Mouse (Mus musculus) forebrain, embryonic 13.5 days (tissue): Measurements from ENCODE around the gene Optc. TPM values are rescaled to one million over a fixed set of nuclear protein-coding genes. Genes with fewer than 3 reads are reported as not detected.

ENCODE experiments used
- ATAC-seq: fragments of 200-750 bp; cut with Nextera tagmentation; 2 replicates; pipeline ENCODE4 v1.8.0; 2017
- H3K27ac ChIP-seq: fragments of 300-500 bp; sonication (generic); 2 replicates; pipeline ENCODE4 v1.5.1; 2015; ENCODE audit warnings: inconsistent platforms, mild to moderate bottlenecking, moderate library complexity
- H3K27me3 ChIP-seq: fragments of 300-500 bp; sonication (generic); 2 replicates; pipeline ENCODE4 v1.6.1; 2015; ENCODE audit warnings: mild to moderate bottlenecking, inconsistent platforms
- H3K36me3 ChIP-seq: fragments of 300-500 bp; sonication (generic); 2 replicates; pipeline ENCODE4 v1.6.1; 2015; ENCODE audit warnings: mild to moderate bottlenecking, inconsistent platforms; ENCODE audit not compliant: poor library complexity, severe bottlenecking
- H3K4me1 ChIP-seq: fragments of 300-500 bp; sonication (generic); 2 replicates; pipeline ENCODE4 v1.6.1; 2015; ENCODE audit warnings: inconsistent platforms
- H3K4me2 ChIP-seq: fragments of 300-500 bp; sonication (generic); 2 replicates; pipeline ENCODE4 v1.6.1; 2015; ENCODE audit warnings: inconsistent platforms, mild to moderate bottlenecking, moderate library complexity
- H3K4me3 ChIP-seq: fragments of 300-500 bp; sonication (generic); 2 replicates; pipeline ENCODE4 v1.5.1; 2015; ENCODE audit warnings: mild to moderate bottlenecking, inconsistent platforms
- H3K9ac ChIP-seq: fragments of 300-500 bp; sonication (generic); 2 replicates; pipeline ENCODE4 v1.6.1; 2015; ENCODE audit warnings: mild to moderate bottlenecking, inconsistent platforms
- H3K9me3 ChIP-seq: fragments of 300-500 bp; sonication (generic); replicated peaks from 2 replicates; pipeline ENCODE4 v1.6.1; 2016; ENCODE audit warnings: inconsistent platforms
- WGBS: fragments of 180-500 bp; shearing (Covaris S2); methylation state at CpG from one replicate; pipeline ENCODE4 v1.1.7; 2015; 5-methylcytosine and 5-hydroxymethylcytosine counted together
- polyA plus RNA-seq: library from polyadenylated mRNA; unstranded; fragments of >200 nt; fragmentation: Nextera tagmentation; extraction: Ambion mirVana; gene quantifications from 2 replicates; pipeline ENCODE4 v1.2.1, GENCODE M21; 2015

Gene Optc
- polyA plus RNA-seq, 1 experiment from 2014 or later, result 2.3 TPM

GRCm38 (mm10) chr1:133873086-133873813 lies 34.5 kb downstream of the Optc start:
- WGBS, result 85% methylated on average over 6 of the region's 6 CpGs
- Histone ChIP-seq H3K27me3 (no peaks in the 10 kb centered on the region), H3K4me1 (no peaks in the 10 kb centered on the region), H3K9me3 (no peaks in the 10 kb centered on the region), H3K4me3 (no peak overlapping the region), H3K9ac (no peak overlapping the region), H3K4me2 (no peak overlapping the region), H3K36me3 (no peaks in the 10 kb centered on the region), H3K27ac (no peak overlapping the region)
- ATAC-seq, result no peak

- Histone ChIP-seq H3K27me3 (no peaks in the 10 kb centered on the region), H3K9ac (no peak overlapping the region), H3K36me3 (no peaks in the 10 kb centered on the region), H3K4me2 (no peak overlapping the region), H3K4me3 (no peak overlapping the region), H3K27ac (no peak overlapping the region), H3K9me3 (no peaks in the 10 kb centered on the region), H3K4me1 (no peaks in the 10 kb centered on the region)
- no peak for ATAC-seq
- 87% methylated on average over 10 of the region's 10 CpGs for WGBS
Measured at GRCm38 (mm10) chr1:133871241-133871640, 36.6 kb downstream of the Optc start.

DNA sequence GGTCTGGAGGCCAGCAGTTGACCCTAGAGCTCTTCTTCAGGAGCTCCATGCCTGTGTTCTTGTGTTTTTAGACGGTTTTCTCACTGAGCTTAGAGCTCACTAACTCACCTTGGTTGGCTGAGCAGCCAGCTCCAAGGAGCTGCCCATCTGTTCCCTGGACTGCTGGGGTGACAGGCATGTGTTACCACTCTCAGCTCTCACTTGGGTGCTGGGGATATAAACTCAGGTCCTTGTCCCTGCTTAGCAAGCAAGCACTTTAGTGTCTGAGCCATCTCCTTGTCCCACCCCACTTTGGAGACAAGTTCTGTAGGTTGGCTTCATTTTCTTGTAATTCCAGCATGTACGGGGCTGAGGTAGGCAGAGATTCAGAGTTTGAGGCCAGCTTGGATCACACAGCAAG lies 38.6 kb downstream of the Optc start:
- 69% methylated on average over 2 of the region's 2 CpGs for WGBS
- Histone ChIP-seq H3K27me3 (no peaks in the 10 kb centered on the region), H3K4me2 (no peak overlapping the region), H3K27ac (no peak overlapping the region), H3K4me3 (no peak overlapping the region), H3K36me3 (no peaks in the 10 kb centered on the region), H3K9me3 (no peaks in the 10 kb centered on the region), H3K9ac (no peak overlapping the region), H3K4me1 (no peaks in the 10 kb centered on the region)
- ATAC-seq, result no peak

- Histone ChIP-seq H3K4me3 (no peak overlapping the region), H3K27me3 (no peaks in the 10 kb centered on the region), H3K4me1 (peaks cover 32% of the 10 kb centered on the region), H3K9ac (no peak overlapping the region), H3K4me2 (peak overlapping the region; percentile 9; the same call in 1 of the 2 replicates), H3K36me3 (no peaks in the 10 kb centered on the region), H3K9me3 (no peaks in the 10 kb centered on the region), H3K27ac (no peak overlapping the region)
- WGBS, result 15% methylated on average over 10 of the region's 10 CpGs
- ATAC-seq, result 0 out of 2 replicates have a peak, but pooled peaks have one; percentile 45
Measured at GRCm38 (mm10) chr1:133863257-133863997, 44.4 kb downstream of the Optc start.

DNA sequence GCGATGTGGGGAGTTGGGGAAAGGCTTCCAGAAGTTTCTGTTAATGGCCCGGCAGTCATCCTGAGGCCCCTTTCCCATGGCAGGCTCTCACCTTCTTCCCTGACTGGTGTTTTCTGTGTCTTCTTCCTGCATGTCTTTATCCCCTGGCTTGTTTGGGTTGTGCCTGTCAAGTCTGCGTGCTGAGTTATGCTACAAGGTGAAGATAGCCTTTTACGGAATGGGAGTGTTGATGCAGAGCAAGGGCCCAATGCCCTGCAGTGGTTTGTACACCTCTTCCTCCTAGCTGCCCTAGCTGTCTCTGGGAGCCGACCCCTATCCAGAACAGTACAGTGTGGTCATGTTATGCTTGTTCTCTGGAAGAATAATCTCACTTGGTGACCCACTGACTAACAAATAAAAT lies 46.8 kb downstream of the Optc start:
- H3K27me3 ChIP-seq, result no peaks in the 10 kb centered on the region
- no peak for ATAC-seq
- H3K36me3 ChIP-seq, result no peaks in the 10 kb centered on the region

DNA sequence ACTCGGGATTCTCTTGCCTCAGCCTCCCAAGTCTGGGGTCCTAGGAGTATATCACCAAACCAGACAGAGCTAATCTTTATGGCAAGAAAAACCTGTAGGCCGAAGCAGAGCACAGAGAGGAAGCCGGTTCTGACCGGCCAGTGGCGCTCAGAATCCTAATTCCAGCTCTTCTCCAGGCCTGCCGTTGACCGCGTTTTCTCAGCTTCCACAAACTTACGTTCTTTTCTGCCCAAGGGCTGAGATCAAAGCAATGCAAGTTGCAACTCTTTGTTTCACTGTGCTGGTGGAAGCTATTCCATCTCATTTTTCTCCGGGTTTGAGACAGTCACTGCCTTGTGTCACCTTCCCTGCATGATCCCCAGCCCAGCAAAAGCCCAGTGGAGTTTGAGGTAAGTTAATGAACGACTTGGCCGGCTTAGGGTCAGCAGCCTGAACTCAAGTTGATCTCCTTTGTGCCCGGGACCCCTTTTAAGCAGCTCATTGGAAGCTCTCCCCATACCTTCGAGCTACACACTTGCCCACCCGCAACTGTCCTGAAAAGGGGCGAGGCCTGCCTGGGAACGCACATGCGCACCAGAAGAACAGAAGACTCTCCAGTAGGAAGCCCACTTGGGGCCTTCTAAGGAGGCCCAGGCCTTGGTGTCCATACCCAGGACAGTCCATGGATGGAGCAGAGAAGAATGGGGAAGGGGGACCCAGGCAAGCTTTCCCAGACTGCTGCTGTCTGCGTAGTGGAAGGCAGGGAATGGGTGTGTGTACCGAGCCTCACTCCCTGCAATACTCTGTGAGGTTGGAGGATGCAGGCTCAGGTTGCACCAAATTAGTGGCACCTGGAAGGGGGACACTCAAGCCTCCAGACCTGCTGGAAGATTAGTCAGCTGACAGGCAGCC lies 47.7 kb downstream of the Optc start:
- no peak overlapping the region for H3K4me3 ChIP-seq
- 73% methylated on average over 20 of the region's 20 CpGs for WGBS
- no peak overlapping the region for H3K4me2 ChIP-seq
- no peaks in the 10 kb centered on the region for H3K9me3 ChIP-seq
- H3K36me3 ChIP-seq, result no peaks in the 10 kb centered on the region
- H3K9ac ChIP-seq, result no peak overlapping the region
- peaks cover 44% of the 10 kb centered on the region for H3K4me1 ChIP-seq
- H3K27ac ChIP-seq, result peak overlapping the region; percentile 55
- H3K27me3 ChIP-seq, result no peaks in the 10 kb centered on the region
- ATAC-seq, result no peak

More for the DNA sequence above, 46.8 kb downstream of the Optc start:
- no peaks in the 10 kb centered on the region for H3K9me3 ChIP-seq
- no peak overlapping the region for H3K4me3 ChIP-seq
- H3K27ac ChIP-seq, result no peak overlapping the region
- WGBS, result 74% methylated on average over 5 of the region's 5 CpGs
- no peak overlapping the region for H3K9ac ChIP-seq
- H3K4me2 ChIP-seq, result no peak overlapping the region
- peaks cover 35% of the 10 kb centered on the region for H3K4me1 ChIP-seq

- peak overlapping the region; percentile 55 for H3K27ac ChIP-seq
- H3K4me3 ChIP-seq, result no peak overlapping the region
- 0 out of 2 replicates have a peak overlapping the region, but pooled peaks have one; percentile 32 for H3K9ac ChIP-seq
- peaks cover 50% of the 10 kb centered on the region for H3K4me1 ChIP-seq
- peak; percentile 33; the same call in 1 of the 2 replicates for ATAC-seq
- no peaks in the 10 kb centered on the region for H3K27me3 ChIP-seq
- no peaks in the 10 kb centered on the region for H3K9me3 ChIP-seq
- H3K4me2 ChIP-seq, result no peak overlapping the region
- H3K36me3 ChIP-seq, result no peaks in the 10 kb centered on the region
- WGBS, result 38% methylated on average over 6 of the region's 6 CpGs
Measured at GRCm38 (mm10) chr1:133859257-133859656, 48.5 kb downstream of the Optc start.

- Histone ChIP-seq H3K27me3 (0 out of 2 replicates have a peak, but pooled peaks cover 7% of the 10 kb centered on the region), H3K9me3 (no peaks in the 10 kb centered on the region), H3K36me3 (no peaks in the 10 kb centered on the region), H3K4me1 (peaks cover 43% of the 10 kb centered on the region), H3K27ac (no peak overlapping the region), H3K4me3 (no peak overlapping the region), H3K9ac (no peak overlapping the region), H3K4me2 (no peak overlapping the region)
- ATAC-seq, result no peak
- 85% methylated on average over 5 of the region's 5 CpGs for WGBS
Measured at GRCm38 (mm10) chr1:133857781-133858180, 50.0 kb downstream of the Optc start.

DNA sequence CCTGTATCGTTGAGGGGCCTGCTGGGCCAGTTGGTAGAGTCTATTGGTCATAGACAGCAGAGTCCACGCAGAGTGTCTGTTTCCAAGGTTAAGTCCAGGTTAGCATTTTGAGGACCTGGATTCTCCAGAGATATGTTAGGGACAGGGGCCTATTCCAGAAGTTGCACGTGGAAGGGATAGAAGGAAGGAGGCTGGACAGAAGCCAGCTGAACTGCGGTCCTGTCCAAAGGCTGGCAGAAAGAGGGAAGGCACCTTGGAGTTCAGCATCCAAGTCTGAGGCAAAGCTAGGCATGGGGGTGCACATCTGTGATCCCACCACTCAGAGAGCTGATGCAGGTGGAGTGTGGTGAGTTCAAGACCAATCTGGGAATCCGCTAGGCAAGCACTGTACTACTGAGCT lies 50.6 kb downstream of the Optc start:
- peaks cover 43% of the 10 kb centered on the region for H3K4me1 ChIP-seq
- WGBS, result 94% methylated on average over 5 of the region's 5 CpGs

DNA sequence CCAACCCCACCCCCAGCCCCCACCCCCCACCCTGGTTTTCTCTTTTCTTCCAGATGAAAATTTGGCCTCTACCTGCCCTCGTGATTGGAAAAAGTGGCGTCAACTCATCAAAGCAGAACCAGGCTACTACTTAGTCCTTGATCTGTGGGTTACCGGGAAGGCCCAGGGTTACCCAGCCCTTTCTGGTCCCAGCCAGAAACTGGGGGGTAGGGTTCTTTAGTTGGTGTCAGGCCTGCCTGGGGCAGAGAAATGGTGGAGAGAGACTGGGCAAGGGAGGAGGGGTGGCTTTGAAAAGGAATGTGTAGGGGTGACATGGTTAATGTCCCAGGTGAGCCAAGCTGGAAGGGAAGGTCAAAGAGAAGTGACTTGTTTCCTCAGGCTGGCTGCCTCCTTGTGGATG lies 51.1 kb downstream of the Optc start:
- H3K36me3 ChIP-seq, result no peaks in the 10 kb centered on the region
- no peak for ATAC-seq
- 69% methylated on average over 3 of the region's 3 CpGs for WGBS
- H3K27me3 ChIP-seq, result 0 out of 2 replicates have a peak, but pooled peaks cover 7% of the 10 kb centered on the region
- H3K4me3 ChIP-seq, result no peak overlapping the region
- peaks cover 43% of the 10 kb centered on the region for H3K4me1 ChIP-seq
- no peak overlapping the region for H3K9ac ChIP-seq
- no peak overlapping the region for H3K27ac ChIP-seq
- H3K4me2 ChIP-seq, result no peak overlapping the region
- no peaks in the 10 kb centered on the region for H3K9me3 ChIP-seq

More for the DNA sequence above, 50.6 kb downstream of the Optc start:
- no peak overlapping the region for H3K27ac ChIP-seq
- H3K4me2 ChIP-seq, result no peak overlapping the region
- no peak overlapping the region for H3K9ac ChIP-seq
- no peaks in the 10 kb centered on the region for H3K36me3 ChIP-seq
- ATAC-seq, result no peak
- H3K27me3 ChIP-seq, result 0 out of 2 replicates have a peak, but pooled peaks cover 7% of the 10 kb centered on the region
- H3K4me3 ChIP-seq, result no peak overlapping the region
- no peaks in the 10 kb centered on the region for H3K9me3 ChIP-seq

- H3K4me2 ChIP-seq, result no peak overlapping the region
- H3K9ac ChIP-seq, result no peak overlapping the region
- H3K4me1 ChIP-seq, result peaks cover 43% of the 10 kb centered on the region
- no peaks in the 10 kb centered on the region for H3K9me3 ChIP-seq
- no peaks in the 10 kb centered on the region for H3K36me3 ChIP-seq
- H3K4me3 ChIP-seq, result no peak overlapping the region
- 0 out of 2 replicates have a peak, but pooled peaks cover 7% of the 10 kb centered on the region for H3K27me3 ChIP-seq
- H3K27ac ChIP-seq, result no peak overlapping the region
- no peak for ATAC-seq
- 24% methylated on average over 11 of the region's 11 CpGs for WGBS
Measured at GRCm38 (mm10) chr1:133856133-133856541, 51.7 kb downstream of the Optc start.
